Mouse (Mus musculus): Measurements from ENCODE around the gene Ica1.

Gene Ica1

GRCm38 (mm10) chr6:8686678-8687580 is 91.4 kb downstream of the Ica1 start:
- DNase-seq (ENCODE audit: low spot score), result no peak

GRCm38 (mm10) chr6:8683379-8683778 is 94.9 kb downstream of the Ica1 start:
- no peak for DNase-seq (ENCODE audit: low spot score)

GRCm38 (mm10) chr6:8680931-8681330 is 97.4 kb downstream of the Ica1 start:
- DNase-seq (ENCODE audit: low spot score), result no peak

- no peak for DNase-seq (ENCODE audit: low spot score)
These were observed 105.3 kb downstream of the Ica1 start for GRCm38 (mm10) chr6:8673013-8673412.

- DNase-seq (ENCODE audit: low spot score), result no peak
These were observed 108.9 kb downstream of the Ica1 start for GRCm38 (mm10) chr6:8669343-8669742.

GRCm38 (mm10) chr6:8668013-8668811 is 110.1 kb downstream of the Ica1 start:
- DNase-seq (ENCODE audit: low spot score), result no peak

- no peak for DNase-seq (ENCODE audit: low spot score)
These were observed 112.5 kb downstream of the Ica1 start for GRCm38 (mm10) chr6:8665786-8666185.

GRCm38 (mm10) chr6:8664956-8665355 is 113.3 kb downstream of the Ica1 start:
- DNase-seq (ENCODE audit: low spot score), result no peak

GRCm38 (mm10) chr6:8663092-8663740 is 115.1 kb downstream of the Ica1 start:
- DNase-seq (ENCODE audit: low spot score), result no peak

GRCm38 (mm10) chr6:8661404-8661803 is 116.9 kb downstream of the Ica1 start:
- DNase-seq (ENCODE audit: low spot score), result peak; percentile 52

- no peak for DNase-seq (ENCODE audit: low spot score)
These were observed 118.2 kb downstream of the Ica1 start for GRCm38 (mm10) chr6:8660076-8660475.

- peak; percentile 68 for DNase-seq (ENCODE audit: low spot score)
These were observed 118.9 kb downstream of the Ica1 start for GRCm38 (mm10) chr6:8659194-8659959.

GRCm38 (mm10) chr6:8658431-8658830 is 119.9 kb downstream of the Ica1 start:
- DNase-seq (ENCODE audit: low spot score), result no peak

- DNase-seq (ENCODE audit: low spot score), result no peak
These were observed 120.8 kb downstream of the Ica1 start for GRCm38 (mm10) chr6:8657459-8657858.

- DNase-seq (ENCODE audit: low spot score), result no peak
These were observed 122.8 kb downstream of the Ica1 start for GRCm38 (mm10) chr6:8655454-8655853.

- no peak for DNase-seq (ENCODE audit: low spot score)
These were observed 127.9 kb downstream of the Ica1 start for GRCm38 (mm10) chr6:8650413-8650812.

- no peak for DNase-seq (ENCODE audit: low spot score)
These were observed 128.9 kb downstream of the Ica1 start for GRCm38 (mm10) chr6:8649295-8649865.

- DNase-seq (ENCODE audit: low spot score), result no peak
These were observed 129.9 kb downstream of the Ica1 start for GRCm38 (mm10) chr6:8648185-8648901.

- no peak for DNase-seq (ENCODE audit: low spot score)
These were observed 130.6 kb downstream of the Ica1 start for GRCm38 (mm10) chr6:8647513-8648184.

GRCm38 (mm10) chr6:8645708-8646107 is 132.6 kb downstream of the Ica1 start:
- DNase-seq (ENCODE audit: low spot score), result no peak
